Mouse (Mus musculus): ENCODE measurements around the gene Dcaf4. TPM values are rescaled to one million over a fixed set of nuclear protein-coding genes. Genes with fewer than 3 reads are reported as not detected.

Dcaf4 gene
- polyA plus RNA-seq (2014; fragmentation: Nextera tagmentation; extraction: Ambion mirVana) = 21.3 and 25.1 TPM in 2 replicates

- ATAC-seq (ENCODE audit: insufficient read depth) = peak; percentile 100
- under 1% methylated on average over 32 of the region's 32 CpGs for WGBS
- Histone ChIP-seq H3K27ac (ENCODE audit: low read depth) (peak within 1 kb of the TSS; percentile 65; the same call in 1 of the 2 replicates), H3K4me3 (ENCODE audit: low read depth, low read length) (peak within 1 kb of the TSS; percentile 69), H3K4me2 (peak within 1 kb of the TSS; percentile 71), H3K27me3 (ENCODE audit: insufficient read depth, low read length) (no peaks in the 10 kb centered on the region), H3K9me3 (ENCODE audit: low read depth, low read length) (no peaks in the 10 kb centered on the region), H3K4me1 (ENCODE audit: insufficient read depth) (no peaks in the 10 kb centered on the region), H3K36me3 (ENCODE audit: insufficient read depth) (no peaks in the 10 kb centered on the region), H3K9ac (peak within 1 kb of the TSS; percentile 64)
- peak; percentile 98 for DNase-seq
- TF ChIP-seq CTCF (IDR thresholded peaks at IDR 0.05; ENCODE audit: low read depth) = peak; percentile 35; the same call in 1 of the 2 replicates
Observed at GRCm38 (mm10) chr12:83520311-83520890, at the start of gene Dcaf4. Gene Dcaf4, plus strand, starts transcription at chr12:83520466.

GRCm38 (mm10) chr12:83471760-83472159 is 48.5 kb upstream of the Dcaf4 start:
- no peaks in the 10 kb centered on the region for H3K36me3 ChIP-seq (ENCODE audit: insufficient read depth)
- H3K4me1 ChIP-seq (ENCODE audit: insufficient read depth) = no peaks in the 10 kb centered on the region
- DNase-seq = peak; percentile 34
- H3K4me2 ChIP-seq = no peak overlapping the region
- H3K4me3 ChIP-seq (ENCODE audit: low read depth, low read length) = no peak overlapping the region
- ATAC-seq (ENCODE audit: insufficient read depth) = no peak
- TF ChIP-seq CTCF (IDR thresholded peaks at IDR 0.05; ENCODE audit: low read depth) = no peak
- no peaks in the 10 kb centered on the region for H3K9me3 ChIP-seq (ENCODE audit: low read depth, low read length)
- H3K9ac ChIP-seq = no peak overlapping the region
- WGBS = 40% methylated on average over 7 of the region's 7 CpGs
- H3K27me3 ChIP-seq (ENCODE audit: insufficient read depth, low read length) = no peaks in the 10 kb centered on the region
- H3K27ac ChIP-seq (ENCODE audit: low read depth) = no peak overlapping the region

GRCm38 (mm10) chr12:83473987-83474600 is 46.2 kb upstream of the Dcaf4 start:
- no peaks in the 10 kb centered on the region for H3K4me1 ChIP-seq (ENCODE audit: insufficient read depth)
- no peaks in the 10 kb centered on the region for H3K36me3 ChIP-seq (ENCODE audit: insufficient read depth)
- no peak overlapping the region for H3K9ac ChIP-seq
- ATAC-seq (ENCODE audit: insufficient read depth) (no peak), DNase-seq (no peak)
- no peak overlapping the region for H3K4me3 ChIP-seq (ENCODE audit: low read depth, low read length)
- no peak overlapping the region for H3K4me2 ChIP-seq
- no peaks in the 10 kb centered on the region for H3K27me3 ChIP-seq (ENCODE audit: insufficient read depth, low read length)
- H3K9me3 ChIP-seq (ENCODE audit: low read depth, low read length) = no peaks in the 10 kb centered on the region
- no peak overlapping the region for H3K27ac ChIP-seq (ENCODE audit: low read depth)
- no peak for TF ChIP-seq CTCF (IDR thresholded peaks at IDR 0.05; ENCODE audit: low read depth)
- WGBS = 30% methylated on average over 5 of the region's 5 CpGs

DNA sequence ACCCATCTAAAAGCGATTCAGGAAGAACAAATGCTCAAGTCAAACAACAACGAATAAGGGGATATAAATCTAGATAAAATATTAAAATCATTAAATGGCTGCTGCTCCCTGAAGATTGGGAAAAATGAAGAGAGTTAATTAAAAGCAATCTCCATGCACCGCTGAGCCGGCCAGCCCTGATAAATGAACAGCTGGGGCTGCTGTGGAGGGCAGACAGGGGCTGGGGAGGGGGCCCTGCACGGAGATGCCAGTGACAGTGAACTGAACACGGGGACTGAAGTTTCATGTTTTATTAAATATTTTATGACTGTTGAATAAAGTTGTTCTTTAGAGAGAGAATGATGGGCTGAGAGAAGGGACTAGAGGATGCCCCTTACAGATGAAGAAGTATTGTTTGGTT is 44.8 kb upstream of the Dcaf4 start:
- whole genome bisulfite sequencing = 37% methylated on average over 6 of the region's 6 CpGs
- Histone ChIP-seq H3K4me3 (ENCODE audit: low read depth, low read length) (no peak overlapping the region), H3K4me1 (ENCODE audit: insufficient read depth) (no peaks in the 10 kb centered on the region), H3K36me3 (ENCODE audit: insufficient read depth) (no peaks in the 10 kb centered on the region), H3K9me3 (ENCODE audit: low read depth, low read length) (no peaks in the 10 kb centered on the region), H3K27ac (ENCODE audit: low read depth) (no peak overlapping the region), H3K27me3 (ENCODE audit: insufficient read depth, low read length) (no peaks in the 10 kb centered on the region), H3K4me2 (no peak overlapping the region), H3K9ac (no peak overlapping the region)
- no peak for TF ChIP-seq CTCF (IDR thresholded peaks at IDR 0.05; ENCODE audit: low read depth)
- DNase-seq = no peak
- ATAC-seq (ENCODE audit: insufficient read depth) = no peak

DNA sequence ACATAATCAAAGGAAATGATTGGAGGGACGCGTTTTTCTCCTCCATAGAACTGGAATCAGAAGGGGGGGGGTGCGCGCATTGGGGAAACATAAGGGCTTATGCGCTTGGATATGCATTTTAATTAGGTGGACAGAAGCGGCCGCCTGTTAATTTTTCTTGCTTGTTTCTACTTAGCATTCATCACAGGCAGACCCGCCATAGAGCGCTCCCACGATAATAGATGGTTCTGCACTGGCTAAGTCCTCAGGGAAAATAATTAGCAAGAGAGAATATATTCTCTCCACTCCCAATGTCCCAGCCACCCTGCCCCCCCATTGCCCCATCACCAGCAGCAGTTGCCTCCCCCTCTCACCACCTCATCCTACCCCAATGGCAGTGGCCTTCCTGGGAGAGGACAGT is 44.0 kb upstream of the Dcaf4 start:
- ATAC-seq (ENCODE audit: insufficient read depth) (no peak), DNase-seq (no peak)
- Histone ChIP-seq H3K27me3 (ENCODE audit: insufficient read depth, low read length) (no peaks in the 10 kb centered on the region), H3K36me3 (ENCODE audit: insufficient read depth) (no peaks in the 10 kb centered on the region), H3K9ac (no peak overlapping the region), H3K27ac (ENCODE audit: low read depth) (no peak overlapping the region), H3K4me1 (ENCODE audit: insufficient read depth) (no peaks in the 10 kb centered on the region), H3K4me2 (no peak overlapping the region), H3K4me3 (ENCODE audit: low read depth, low read length) (no peak overlapping the region), H3K9me3 (ENCODE audit: low read depth, low read length) (no peaks in the 10 kb centered on the region)
- WGBS = 85% methylated on average over 10 of the region's 10 CpGs
- no peak for TF ChIP-seq CTCF (IDR thresholded peaks at IDR 0.05; ENCODE audit: low read depth)

GRCm38 (mm10) chr12:83479140-83479539 is 41.1 kb upstream of the Dcaf4 start:
- no peak for TF ChIP-seq CTCF (IDR thresholded peaks at IDR 0.05; ENCODE audit: low read depth)
- Histone ChIP-seq H3K4me2 (no peak overlapping the region), H3K4me1 (ENCODE audit: insufficient read depth) (no peaks in the 10 kb centered on the region), H3K27me3 (ENCODE audit: insufficient read depth, low read length) (peaks cover 6% of the 10 kb centered on the region; the same call in 1 of the 2 replicates), H3K36me3 (ENCODE audit: insufficient read depth) (no peaks in the 10 kb centered on the region), H3K9ac (no peak overlapping the region), H3K4me3 (ENCODE audit: low read depth, low read length) (no peak overlapping the region), H3K9me3 (ENCODE audit: low read depth, low read length) (no peaks in the 10 kb centered on the region), H3K27ac (ENCODE audit: low read depth) (no peak overlapping the region)
- DNase-seq = no peak
- 36% methylated on average over 1 of the region's 1 CpGs for WGBS
- no peak for ATAC-seq (ENCODE audit: insufficient read depth)

GRCm38 (mm10) chr12:83479818-83480401 is 40.4 kb upstream of the Dcaf4 start:
- no peak for TF ChIP-seq CTCF (IDR thresholded peaks at IDR 0.05; ENCODE audit: low read depth)
- DNase-seq (no peak), ATAC-seq (ENCODE audit: insufficient read depth) (no peak)
- no peaks in the 10 kb centered on the region for H3K9me3 ChIP-seq (ENCODE audit: low read depth, low read length)
- no peak overlapping the region for H3K4me2 ChIP-seq
- no peak overlapping the region for H3K9ac ChIP-seq
- no peak overlapping the region for H3K27ac ChIP-seq (ENCODE audit: low read depth)
- H3K4me3 ChIP-seq (ENCODE audit: low read depth, low read length) = no peak overlapping the region
- H3K36me3 ChIP-seq (ENCODE audit: insufficient read depth) = no peaks in the 10 kb centered on the region
- H3K4me1 ChIP-seq (ENCODE audit: insufficient read depth) = no peaks in the 10 kb centered on the region
- peaks cover 13% of the 10 kb centered on the region for H3K27me3 ChIP-seq (ENCODE audit: insufficient read depth, low read length)
- WGBS = 71% methylated on average over 7 of the region's 7 CpGs

Measured in lung, embryonic 14.5 days (tissue).